Mouse (Mus musculus) heart, adult 2 months (tissue): ENCODE results near the gene Mrps6.

Experiments used
- CTCF ChIP-seq: fragments of 200-600 bp; IDR thresholded peaks from 2 replicates; pipeline ENCODE4 v1.8.1; 2022; ENCODE audit warnings: antibody characterized with exemption, mild to moderate bottlenecking, moderate library complexity
- POLR2A ChIP-seq: fragments of 200-500 bp; IDR thresholded peaks from 2 replicates; pipeline ENCODE4 v1.6.1; 2011; ENCODE audit warnings: mild to moderate bottlenecking, low read depth, low read length, control low read depth; ENCODE audit not compliant: insufficient read depth

- no peak for TF ChIP-seq POLR2A
- no peak for TF ChIP-seq CTCF
These were observed 41.5 kb downstream of the Mrps6 start for GRCm38 (mm10) chr16:92099598-92099997.
